Mouse (Mus musculus) G1E (cell line): ENCODE data around the gene Men1.

Source experiments
- CTCF ChIP-seq: IDR thresholded peaks from 2 replicates; pipeline ENCODE4 v1.5.1; 2012; ENCODE audit warnings: low read depth, low read length, inconsistent platforms, mixed read lengths
- GATA1 ChIP-seq: IDR thresholded peaks from 2 replicates; pipeline ENCODE4 v1.6.1; 2012; ENCODE audit warnings: borderline replicate concordance, low read length, inconsistent platforms, mixed read lengths

GRCm38 (mm10) chr19:6333761-6334595 is 801 bp upstream of the Men1 start:
- TF ChIP-seq CTCF = no peak
- no peak for TF ChIP-seq GATA1
